Mouse (Mus musculus): ENCODE measurements around the gene Tln2. TPM values are rescaled to one million over a fixed set of nuclear protein-coding genes. Genes with fewer than 3 reads are reported as not detected.
A peak's percentile ranks its signal among the peaks of the same experiment; 100 is the strongest.

Gene Tln2
- total RNA-seq, 4 experiments from 2014 or later, result 79.6 to 100 (median 88.0) TPM

DNA sequence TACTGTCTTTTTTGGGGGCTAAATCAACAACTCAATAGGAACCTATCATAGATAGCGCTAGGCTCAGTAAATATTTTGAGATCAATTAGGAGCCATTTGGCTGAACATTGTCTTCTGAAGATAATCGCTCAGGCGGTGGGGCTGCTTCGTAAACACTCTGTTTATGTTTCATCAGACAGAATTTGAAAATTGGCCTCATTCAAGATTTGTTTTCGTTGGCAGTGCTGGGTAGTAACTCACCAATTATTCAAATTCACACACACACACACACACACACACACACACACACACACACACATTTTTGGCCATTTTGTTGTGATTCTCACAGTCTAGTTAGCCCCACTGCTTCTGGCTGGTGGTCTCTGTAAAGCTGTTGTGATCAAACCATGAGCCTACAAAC lies 12.9 kb downstream of the Tln2 start:
- peak in 1 of 2 experiments; percentile 8 for DNase-seq (ENCODE audit: low spot score in 2 of 2)

DNA sequence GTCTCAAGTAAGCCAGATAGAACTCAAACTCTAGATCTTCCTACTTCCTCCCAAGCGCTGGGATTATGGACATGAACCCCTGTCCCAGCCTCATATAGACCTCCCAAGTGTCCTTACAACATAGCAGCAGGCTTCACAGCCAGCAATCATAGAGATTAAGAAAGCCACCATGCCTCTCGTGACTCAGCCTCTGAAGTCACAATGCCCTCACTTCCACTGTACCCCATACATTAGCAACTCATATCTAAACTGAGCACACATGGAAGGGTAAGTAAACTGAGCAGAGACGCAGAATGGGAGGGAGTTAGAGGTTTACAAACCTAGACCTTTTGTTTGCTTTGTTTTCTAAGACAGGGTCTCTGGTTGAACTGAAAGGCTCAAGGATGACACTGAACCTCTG lies 13.7 kb downstream of the Tln2 start:
- no peak for DNase-seq (ENCODE audit: low spot score in 2 of 2)

DNA sequence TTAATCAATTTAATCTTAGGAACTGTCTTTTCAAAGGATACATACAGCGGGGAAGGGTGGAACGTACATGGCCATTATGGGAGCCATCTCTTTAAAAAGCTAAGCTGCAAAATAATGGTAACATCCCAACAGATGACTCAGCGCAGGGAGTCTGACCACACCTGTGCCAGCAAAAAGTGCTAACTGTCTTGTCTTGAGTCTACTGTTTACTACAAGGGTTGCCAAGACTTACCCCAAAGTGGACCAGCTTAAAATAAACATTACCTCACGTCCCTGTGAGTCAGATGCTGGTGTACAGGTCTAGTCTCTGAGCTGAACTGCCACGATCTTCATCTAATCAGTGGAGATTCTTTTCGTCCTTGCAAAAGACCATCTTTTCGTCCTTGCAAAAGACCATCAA lies 14.7 kb downstream of the Tln2 start:
- no peak for DNase-seq (ENCODE audit: low spot score in 2 of 2)

DNA sequence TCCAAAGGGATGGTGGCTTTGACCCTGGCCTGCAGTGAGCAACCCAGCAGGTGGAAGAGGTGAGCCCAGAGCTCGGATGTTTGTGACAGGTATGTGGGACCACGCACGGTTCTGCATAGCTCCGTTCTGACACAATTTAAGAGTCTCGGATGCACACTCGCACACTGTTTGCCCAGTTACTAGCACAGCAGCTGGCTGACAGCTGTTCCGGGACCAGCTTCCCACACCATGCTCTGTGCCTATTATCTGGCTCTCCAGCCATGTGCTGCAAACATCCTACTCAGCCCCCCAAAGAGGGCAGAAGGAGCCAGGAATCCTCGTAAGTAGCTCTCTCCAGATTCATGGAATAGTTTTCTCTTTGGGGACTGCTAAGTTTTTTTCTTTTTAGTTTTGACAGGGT lies 17.6 kb downstream of the Tln2 start:
- no peak for DNase-seq (ENCODE audit: low spot score in 2 of 2)

- DNase-seq (ENCODE audit: low spot score in 2 of 2), result no peak
Observed at GRCm38 (mm10) chr9:67539776-67540706, 19.5 kb downstream of the Tln2 start.

- DNase-seq (ENCODE audit: low spot score in 2 of 2), result no peak
Observed at GRCm38 (mm10) chr9:67534420-67534819, 25.1 kb downstream of the Tln2 start.

DNA sequence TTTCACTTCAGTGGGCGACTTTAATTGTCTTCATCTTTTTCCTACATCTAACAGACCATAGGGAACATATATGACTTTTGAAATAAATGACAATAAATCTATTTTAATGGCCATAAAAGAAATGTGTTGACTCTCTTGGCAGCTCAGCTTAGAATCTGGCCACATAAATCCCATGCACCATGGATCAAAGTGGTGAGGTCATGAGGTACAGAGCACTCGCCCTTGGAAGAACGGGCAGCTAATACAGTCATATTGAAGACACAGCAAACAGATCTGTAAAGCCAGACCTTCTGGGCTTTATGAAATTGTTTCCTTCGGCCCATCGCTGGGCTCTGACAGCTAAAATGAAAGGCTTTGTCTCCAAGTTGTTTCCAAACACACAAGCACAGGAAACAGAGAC lies 26.2 kb downstream of the Tln2 start:
- DNase-seq (ENCODE audit: low spot score in 2 of 2), result no peak

GRCm38 (mm10) chr9:67532631-67533030 lies 26.9 kb downstream of the Tln2 start:
- DNase-seq (ENCODE audit: low spot score in 2 of 2), result no peak

DNA sequence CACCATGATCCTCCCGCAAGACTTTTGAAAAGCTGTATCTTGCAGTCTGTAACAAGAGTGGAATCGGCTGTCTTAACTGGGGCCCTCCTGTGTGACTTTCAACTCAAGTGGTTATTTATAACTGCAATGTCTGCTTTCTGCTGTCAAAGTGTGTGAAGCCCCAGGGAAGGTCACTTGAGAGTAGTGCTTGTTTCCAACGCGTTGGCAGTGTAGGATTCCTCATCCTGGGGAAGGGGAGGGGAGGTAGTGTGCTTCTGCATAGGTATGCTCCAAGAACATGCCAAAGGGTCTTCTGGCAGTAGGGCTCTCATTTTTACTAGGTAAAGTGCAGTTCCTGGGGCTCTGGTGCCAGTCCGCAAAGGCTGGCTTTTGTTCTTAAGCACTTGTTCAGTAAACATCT lies 29.9 kb downstream of the Tln2 start:
- no peak for DNase-seq (ENCODE audit: low spot score in 2 of 2)

DNA sequence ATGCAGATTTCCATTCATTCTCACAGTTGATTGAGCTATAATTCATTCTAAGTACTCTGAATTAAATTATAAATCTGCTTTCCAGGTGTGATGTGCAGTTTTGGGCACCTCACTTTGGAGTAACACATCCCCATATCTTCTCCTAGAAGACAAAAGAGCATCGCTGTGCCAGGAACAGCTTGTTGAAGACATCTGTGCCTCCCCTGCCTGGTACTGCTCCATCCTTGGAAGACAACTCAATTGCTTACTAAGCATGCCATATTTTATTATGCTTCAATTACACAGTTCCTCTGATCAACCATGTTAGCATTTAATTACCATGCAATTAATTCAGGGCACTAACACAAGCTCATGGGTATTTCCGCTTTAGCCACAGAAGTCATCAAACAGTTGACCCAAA lies 31.8 kb downstream of the Tln2 start:
- peak in 1 of 2 experiments; percentile 52 for DNase-seq (ENCODE audit: low spot score in 2 of 2)

DNA sequence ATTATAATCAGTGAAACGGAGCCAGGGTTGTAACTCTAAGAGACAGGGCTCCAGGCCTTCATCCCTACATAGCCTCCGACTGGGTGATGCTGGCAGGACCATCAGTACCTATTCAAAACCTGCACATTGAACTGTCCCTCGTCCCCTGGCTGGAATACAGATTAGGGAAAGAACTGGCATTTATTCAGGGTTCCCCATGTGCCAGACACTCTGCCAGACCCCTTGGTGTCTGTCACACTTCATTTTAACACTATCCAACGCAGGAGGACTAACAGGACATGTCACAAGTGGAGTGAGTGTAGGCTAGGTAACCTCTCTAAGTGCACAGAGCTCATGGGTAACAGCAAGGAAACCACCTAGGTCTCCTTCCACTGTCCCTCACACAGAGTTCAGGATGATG lies 37.8 kb downstream of the Tln2 start:
- no peak for DNase-seq (ENCODE audit: low spot score in 2 of 2)

- no peak for DNase-seq (ENCODE audit: low spot score in 2 of 2)
Observed at GRCm38 (mm10) chr9:67509510-67509909, 50.0 kb downstream of the Tln2 start.

GRCm38 (mm10) chr9:67504669-67505260 lies 54.7 kb downstream of the Tln2 start:
- no peak for DNase-seq (ENCODE audit: low spot score in 2 of 2)

DNA sequence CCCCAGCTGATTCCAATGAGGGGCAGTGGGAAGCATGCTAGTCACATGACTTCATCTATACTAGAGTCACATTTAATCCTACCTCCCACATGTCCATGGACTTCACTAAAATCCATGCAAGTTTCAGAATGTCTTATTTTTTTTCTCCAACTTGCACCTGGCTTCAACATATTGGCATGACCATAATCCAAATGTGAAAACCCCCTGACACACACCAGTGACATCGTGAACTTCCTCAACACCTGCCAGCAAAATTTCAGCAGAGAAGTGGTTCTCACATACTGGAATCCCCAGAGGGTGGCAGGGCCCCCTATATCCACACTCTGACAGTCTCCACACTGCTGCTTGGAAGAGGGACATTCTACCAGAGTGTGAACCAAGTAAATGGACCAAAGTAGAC lies 57.7 kb downstream of the Tln2 start:
- DNase-seq (ENCODE audit: low spot score in 2 of 2), result no peak

GRCm38 (mm10) chr9:67496368-67496767 lies 63.1 kb downstream of the Tln2 start:
- DNase-seq (ENCODE audit: low spot score in 2 of 2), result peak in 1 of 2 experiments; percentile 24

GRCm38 (mm10) chr9:67495350-67495749 lies 64.2 kb downstream of the Tln2 start:
- DNase-seq (ENCODE audit: low spot score in 2 of 2), result no peak

GRCm38 (mm10) chr9:67493876-67494552 lies 65.5 kb downstream of the Tln2 start:
- DNase-seq (ENCODE audit: low spot score in 2 of 2), result no peak

DNA sequence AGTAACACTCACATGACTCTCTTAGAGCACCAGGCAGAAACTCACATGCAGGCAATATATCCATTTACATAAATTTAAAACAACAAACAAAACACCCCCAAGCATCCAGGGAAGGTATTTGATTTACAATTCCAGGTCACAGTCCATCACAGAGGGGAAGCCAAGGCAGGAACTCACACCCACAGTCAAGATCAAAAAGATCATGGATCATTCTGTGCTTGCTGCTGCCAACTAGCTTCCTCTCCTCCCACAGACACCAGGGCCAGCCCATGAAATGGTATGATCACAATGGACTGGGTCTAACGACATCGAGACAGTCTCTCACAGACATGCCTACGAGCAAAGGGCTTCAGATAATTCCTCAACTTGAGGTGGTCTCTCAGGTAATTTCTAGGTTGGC lies 70.1 kb downstream of the Tln2 start:
- no peak for DNase-seq (ENCODE audit: low spot score in 2 of 2)

GRCm38 (mm10) chr9:67486621-67487020 lies 72.9 kb downstream of the Tln2 start:
- DNase-seq (ENCODE audit: low spot score in 2 of 2), result no peak

GRCm38 (mm10) chr9:67485169-67486072 lies 74.1 kb downstream of the Tln2 start:
- DNase-seq (ENCODE audit: low spot score in 2 of 2), result no peak

DNA sequence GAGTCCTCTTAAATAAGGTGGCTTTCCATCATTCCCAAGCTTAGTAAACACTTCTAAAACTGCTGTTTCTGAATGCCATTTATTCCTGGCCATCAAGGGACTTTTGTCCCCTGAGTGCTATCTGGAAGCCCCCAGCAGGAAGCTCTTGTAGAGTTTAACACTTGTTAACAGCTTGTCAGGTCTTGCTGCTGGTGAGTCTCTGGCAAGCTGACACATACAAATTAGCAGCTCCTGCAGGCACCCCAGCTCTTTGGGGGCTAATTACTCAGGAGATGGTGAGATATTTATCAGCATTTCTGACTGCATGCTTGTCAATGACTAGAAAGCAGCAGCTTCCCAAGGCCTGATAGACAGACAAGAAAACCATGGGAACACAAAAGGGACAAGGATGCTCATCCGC lies 77.2 kb downstream of the Tln2 start:
- no peak for DNase-seq (ENCODE audit: low spot score in 2 of 2)
